Mouse (Mus musculus) neural tube, embryonic 10.5 days (tissue): ENCODE measurements around the gene Best1.
"Not testable (repeated sequence)": the region's sequence is repeated elsewhere in the genome, so short reads cannot be mapped to it uniquely, and the experiment has no call there.

Experiments
- DNase-seq: peaks from one replicate; pipeline ENCODE4 v3.0.0-alpha.2; 2017; ENCODE audit warnings: low spot score; ENCODE audit errors: extremely low spot score

Gene Best1

GRCm38 (mm10) chr19:9991304-9991703 lies 10.1 kb downstream of the Best1 start:
- DNase-seq = peak; percentile 81

GRCm38 (mm10) chr19:9989884-9990256 lies 11.6 kb downstream of the Best1 start:
- no peak for DNase-seq

GRCm38 (mm10) chr19:9989171-9989883 lies 12.1 kb downstream of the Best1 start:
- DNase-seq = no peak

GRCm38 (mm10) chr19:9987593-9987992 lies 13.8 kb downstream of the Best1 start:
- DNase-seq = no peak

- no peak for DNase-seq
Observed at GRCm38 (mm10) chr19:9987192-9987591, 14.2 kb downstream of the Best1 start.

- DNase-seq = no peak
Observed at GRCm38 (mm10) chr19:9985900-9986421, 15.5 kb downstream of the Best1 start.

- DNase-seq = no peak
Observed at GRCm38 (mm10) chr19:9985190-9985899, 16.1 kb downstream of the Best1 start.

- DNase-seq = no peak
Observed at GRCm38 (mm10) chr19:9984111-9985055, 17.1 kb downstream of the Best1 start.

GRCm38 (mm10) chr19:9982852-9983542 lies 18.4 kb downstream of the Best1 start:
- no peak for DNase-seq

GRCm38 (mm10) chr19:9982151-9982851 lies 19.1 kb downstream of the Best1 start:
- peak; percentile 97 for DNase-seq

- DNase-seq = peak; percentile 23
Observed at GRCm38 (mm10) chr19:9981621-9982020, 19.8 kb downstream of the Best1 start.

- DNase-seq = no peak
Observed at GRCm38 (mm10) chr19:9980258-9980657, 21.2 kb downstream of the Best1 start, which contains the start of gene Fth1. Fth1 (plus strand) TSS chr19:9980598.

- no peak for DNase-seq
Observed at GRCm38 (mm10) chr19:9979156-9979555, 22.3 kb downstream of the Best1 start.

- no peak for DNase-seq
Observed at GRCm38 (mm10) chr19:9978431-9978951, 22.9 kb downstream of the Best1 start.

GRCm38 (mm10) chr19:9977085-9977484 lies 24.3 kb downstream of the Best1 start:
- DNase-seq = no peak

- not testable (repeated sequence) for DNase-seq
Observed at GRCm38 (mm10) chr19:9974853-9975252, 26.6 kb downstream of the Best1 start.

- no peak for DNase-seq
Observed at GRCm38 (mm10) chr19:9968081-9968787, 33.2 kb downstream of the Best1 start.

GRCm38 (mm10) chr19:9966096-9966867 lies 35.2 kb downstream of the Best1 start:
- no peak for DNase-seq
